Mouse (Mus musculus) CH12.LX (cell line): Measurements from ENCODE around the gene Clip3. TPM values are rescaled to one million over a fixed set of nuclear protein-coding genes. Genes with fewer than 3 reads are reported as not detected.

Experiments
- DNase-seq: peaks from one replicate; pipeline ENCODE4 v3.0.0-alpha.2; 2013; ENCODE audit errors: extremely low read depth
- H3K27ac ChIP-seq: 2 replicates; pipeline ENCODE4 v1.5.1; 2012; ENCODE audit warnings: low read depth, mild to moderate bottlenecking, control low read depth, moderate library complexity; ENCODE audit not compliant: insufficient read depth
- H3K27me3 ChIP-seq: replicated peaks from 2 replicates; pipeline ENCODE3; 2012; ENCODE audit warnings: inconsistent platforms
- H3K36me3 ChIP-seq, 2 experiments: replicated peaks in 1 of 2; 2 replicates each; pipeline versions ENCODE3 to v1.6.1; 2012; ENCODE audit warnings: inconsistent platforms in 1 of 2, low read length in 1 of 2, mild to moderate bottlenecking in 1 of 2, mixed read lengths in 1 of 2, moderate library complexity in 1 of 2; ENCODE audit not compliant: control insufficient read depth in 1 of 2, insufficient read depth in 1 of 2
- H3K4me1 ChIP-seq, 2 experiments: 2 replicates each; pipeline ENCODE4 v1.6.1; 2012; ENCODE audit warnings: inconsistent platforms in 1 of 2, moderate library complexity in 1 of 2; ENCODE audit not compliant: insufficient read depth in 2 of 2, control insufficient read depth in 1 of 2
- H3K4me2 ChIP-seq: 2 replicates; pipeline ENCODE4 v1.6.1; 2012; ENCODE audit warnings: low read depth, mild to moderate bottlenecking, control low read depth; ENCODE audit not compliant: poor library complexity, insufficient read depth, severe bottlenecking
- H3K4me3 ChIP-seq, 3 experiments: fragments of 150-350 bp in 1 of 3; sonication (generic) in 1 of 3; replicated peaks in 1 of 3; 2 replicates each; pipeline versions ENCODE3 to v1.5.1; 2011 to 2012; ENCODE audit warnings: low read depth in 2 of 3, low read length in 2 of 3, mild to moderate bottlenecking in 2 of 3, moderate library complexity in 2 of 3, control low read depth in 1 of 3, improper control_type of control experiment in 1 of 3, inconsistent platforms in 1 of 3, mixed read lengths in 1 of 3; ENCODE audit not compliant: poor library complexity in 1 of 3
- H3K79me2 ChIP-seq: replicated peaks from 2 replicates; pipeline ENCODE4 v1.6.1; 2012; ENCODE audit warnings: mild to moderate bottlenecking, moderate library complexity; ENCODE audit not compliant: control insufficient read depth, poor library complexity, insufficient read depth, severe bottlenecking; ENCODE audit errors: extremely low read depth
- H3K9ac ChIP-seq: 2 replicates; pipeline ENCODE4 v1.6.1; 2012; ENCODE audit warnings: low read depth, mild to moderate bottlenecking, control low read depth, moderate library complexity; ENCODE audit not compliant: insufficient read depth
- H3K9me3 ChIP-seq: replicated peaks from 2 replicates; pipeline ENCODE3; 2012; ENCODE audit warnings: low read length, inconsistent platforms, mixed read lengths
- BHLHE40 ChIP-seq: IDR thresholded peaks from 2 replicates; pipeline ENCODE4 v1.6.1; 2011; ENCODE audit warnings: mild to moderate bottlenecking, low read depth, low read length, improper control_type of control experiment
- ELF1 ChIP-seq: IDR thresholded peaks from 2 replicates; pipeline ENCODE4 v1.6.1; 2014; ENCODE audit warnings: low read depth, mild to moderate bottlenecking, inconsistent platforms, low read length, improper control_type of control experiment
- ETS1 ChIP-seq: conservative IDR thresholded peaks from 2 replicates; pipeline ENCODE4 v1.6.1; 2012; ENCODE audit warnings: low read depth, mild to moderate bottlenecking, inconsistent platforms, low read length, improper control_type of control experiment, moderate library complexity
- JUN ChIP-seq: IDR thresholded peaks from 2 replicates; pipeline ENCODE4 v1.6.1; 2011; ENCODE audit warnings: low read depth, mild to moderate bottlenecking, low read length, improper control_type of control experiment, moderate library complexity; ENCODE audit not compliant: insufficient read depth
- JUND ChIP-seq: conservative IDR thresholded peaks from 2 replicates; pipeline ENCODE4 v1.6.1; 2011; ENCODE audit warnings: low read depth, low read length, improper control_type of control experiment
- KAT2A ChIP-seq: IDR thresholded peaks from 2 replicates; pipeline ENCODE4 v1.6.1; 2012; ENCODE audit warnings: low read length, improper control_type of control experiment, inconsistent platforms; ENCODE audit not compliant: insufficient replicate concordance
- MAFK ChIP-seq: IDR thresholded peaks from 2 replicates; pipeline ENCODE4 v1.6.1; 2011; ENCODE audit warnings: low read length, improper control_type of control experiment; ENCODE audit not compliant: insufficient replicate concordance
- MAX ChIP-seq: IDR thresholded peaks from 2 replicates; pipeline ENCODE4 v1.6.1; 2011; ENCODE audit warnings: low read length, improper control_type of control experiment
- MAZ ChIP-seq: IDR thresholded peaks from 2 replicates; pipeline ENCODE4 v1.6.1; 2012; ENCODE audit warnings: low read depth, mild to moderate bottlenecking, inconsistent platforms, low read length, improper control_type of control experiment, moderate library complexity
- MXI1 ChIP-seq: IDR thresholded peaks from 2 replicates; pipeline ENCODE4 v1.6.1; 2011; ENCODE audit warnings: mild to moderate bottlenecking, low read depth, low read length, improper control_type of control experiment
- MYC ChIP-seq: IDR thresholded peaks from 2 replicates; pipeline ENCODE4 v1.6.1; 2011; ENCODE audit warnings: low read depth, mild to moderate bottlenecking, improper control_type of control experiment, low read length
- NELFE ChIP-seq: IDR thresholded peaks from 2 replicates; pipeline ENCODE4 v1.6.1; 2011; ENCODE audit warnings: low read depth, low read length, improper control_type of control experiment
- NRF1 ChIP-seq: IDR thresholded peaks from 2 replicates; pipeline ENCODE4 v1.6.1; 2014; ENCODE audit warnings: low read depth, mild to moderate bottlenecking, inconsistent platforms, low read length, improper control_type of control experiment, moderate library complexity
- POLR2A ChIP-seq: IDR thresholded peaks from 2 replicates; pipeline ENCODE4 v1.6.1; 2011; ENCODE audit warnings: low read depth, mild to moderate bottlenecking, improper control_type of control experiment, low read length
- POLR2AphosphoS2 ChIP-seq: IDR thresholded peaks from 2 replicates; pipeline ENCODE4 v1.6.1; 2011; ENCODE audit warnings: low read depth, low read length, improper control_type of control experiment
- RCOR1 ChIP-seq: conservative IDR thresholded peaks from 2 replicates; pipeline ENCODE4 v1.6.1; 2012; ENCODE audit warnings: low read depth, mild to moderate bottlenecking, inconsistent platforms, low read length, improper control_type of control experiment
- TBP ChIP-seq: conservative IDR thresholded peaks from 2 replicates; pipeline ENCODE4 v1.6.1; 2011; ENCODE audit warnings: low read depth, low read length, improper control_type of control experiment
- TCF12 ChIP-seq: IDR thresholded peaks from 2 replicates; pipeline ENCODE4 v1.6.1; 2014; ENCODE audit warnings: low read depth, mild to moderate bottlenecking, inconsistent platforms, low read length, improper control_type of control experiment
- UBTF ChIP-seq: IDR thresholded peaks from 2 replicates; pipeline ENCODE4 v1.6.1; 2012; ENCODE audit warnings: low read depth, mild to moderate bottlenecking, inconsistent platforms, low read length, improper control_type of control experiment, moderate library complexity
- USF1 ChIP-seq: IDR thresholded peaks from 2 replicates; pipeline ENCODE4 v1.6.1; 2014; ENCODE audit warnings: low read depth, mild to moderate bottlenecking, inconsistent platforms, low read length, improper control_type of control experiment
- ZC3H11A ChIP-seq: IDR thresholded peaks from 2 replicates; pipeline ENCODE4 v1.6.1; 2012; ENCODE audit warnings: low read depth, mild to moderate bottlenecking, inconsistent platforms, low read length, improper control_type of control experiment
- ZMIZ1 ChIP-seq: IDR thresholded peaks from 2 replicates; pipeline ENCODE4 v1.6.1; 2012; ENCODE audit warnings: low read depth, mild to moderate bottlenecking, inconsistent platforms, low read length, improper control_type of control experiment
- ZNF384 ChIP-seq: IDR thresholded peaks from 2 replicates; pipeline ENCODE4 v1.6.1; 2012; ENCODE audit warnings: low read depth, low read length, improper control_type of control experiment, inconsistent platforms
- dilution Hi-C: fragments of 300-500 bp; cut with MboI; formaldehyde crosslinking; loops from 2 replicates; pipeline ENCODE4 v1.14.3; 2020; ENCODE audit warnings: low sequenced_read_pairs; ENCODE audit not compliant: extremely low pct_unique_long_range_greater_than_20kb, extremely low pct_ligation_motif_present
- in situ Hi-C: fragments of 300-500 bp; cut with MboI; formaldehyde crosslinking; loops from 3 replicates; pipeline ENCODE4 v1.14.3; 2019; ENCODE audit warnings: low sequenced_read_pairs, low pct_ligation_motif_present, low pct_unique_long_range_greater_than_20kb, mixed read lengths
- polyA plus RNA-seq: library from polyadenylated mRNA; unstranded; fragments of >175 nt; gene quantifications from 2 replicates; pipeline ENCODE4 v1.2.1, GENCODE M21; 2012; ENCODE audit warnings: low read depth; ENCODE audit not compliant: insufficient read length
- total RNA-seq, 2 experiments: library from RNA; depleted of rRNA; stranded (reverse); fragments of 300-350 nt in 1 of 2; fragments of >200 nt in 1 of 2; gene quantifications; 2 replicates each; pipeline ENCODE4 v1.2.3; 2012 to 2014

Gene Clip3
- total and polyA plus RNA-seq, 3 experiments = not detected

- Histone ChIP-seq H3K9ac (no peak overlapping the region), H3K4me2 (no peak overlapping the region), H3K9me3 (no peaks in the 10 kb centered on the region), H3K27me3 (peaks cover 65% of the 10 kb centered on the region), H3K27ac (no peak overlapping the region), H3K4me1 (peaks cover 2 to 7% of the 10 kb centered on the region in 2 experiments; a peak in 2 of 4 replicates), H3K4me3 (no peak overlapping the region), H3K36me3 (no peaks in the 10 kb centered on the region)
- no peak for DNase-seq
- dilution Hi-C loops (no loop called here), in situ Hi-C loops (no loop called here)
- no peak for TF ChIP-seq ZNF384
- no peak for TF ChIP-seq JUN
- no peak for TF ChIP-seq USF1
- no peak for TF ChIP-seq MAX
- TF ChIP-seq NELFE = no peak
- TF ChIP-seq MAZ = no peak
- TF ChIP-seq JUND = no peak
- no peak for TF ChIP-seq MXI1
- no peak for TF ChIP-seq RCOR1
- TF ChIP-seq ZMIZ1 = no peak
- TF ChIP-seq NRF1 = no peak
- no peak for TF ChIP-seq ETS1
- TF ChIP-seq, all 38 proteins: peak for 0
- no peaks in the 10 kb centered on the region for H3K79me2 ChIP-seq
These were observed 3.6 kb downstream of the Clip3 start for GRCm38 (mm10) chr7:30295103-30295502.

GRCm38 (mm10) chr7:30296816-30297215 is 5.3 kb downstream of the Clip3 start:
- no peaks in the 10 kb centered on the region for H3K36me3 ChIP-seq
- H3K27ac ChIP-seq = no peak overlapping the region
- TF ChIP-seq USF1 = no peak
- no peak for TF ChIP-seq POLR2AphosphoS2
- TF ChIP-seq JUN = no peak
- TF ChIP-seq TCF12 = no peak
- no peak for TF ChIP-seq ZC3H11A
- TF ChIP-seq POLR2A = no peak
- no peak for TF ChIP-seq KAT2A
- TF ChIP-seq ZMIZ1 = no peak
- no peak for TF ChIP-seq MYC
- TF ChIP-seq ELF1 = no peak
- TF ChIP-seq BHLHE40 = no peak
- TF ChIP-seq UBTF = no peak
- TF ChIP-seq TBP = no peak
- no peak for TF ChIP-seq MAFK
- TF ChIP-seq, all 38 proteins: peak for 0

More at GRCm38 (mm10) chr7:30296816-30297215, 5.3 kb downstream of the Clip3 start:
- H3K79me2 ChIP-seq = no peaks in the 10 kb centered on the region
- DNase-seq = no peak
- dilution Hi-C loops (no loop called here), in situ Hi-C loops (no loop called here)
- H3K9ac ChIP-seq = no peak overlapping the region
- H3K27me3 ChIP-seq = peaks cover 60% of the 10 kb centered on the region
- no peak overlapping the region for H3K4me3 ChIP-seq
- H3K4me1 ChIP-seq = peaks cover 2 to 7% of the 10 kb centered on the region in 2 experiments; a peak in 2 of 4 replicates
- peaks cover 3% of the 10 kb centered on the region for H3K9me3 ChIP-seq
- H3K4me2 ChIP-seq = no peak overlapping the region
